Mouse (Mus musculus): Measurements from ENCODE around the gene Cdc37. TPM values are rescaled to one million over a fixed set of nuclear protein-coding genes. Genes with fewer than 3 reads are reported as not detected.

Gene Cdc37
- polyA plus RNA-seq, 1 experiment from 2014 or later = 259 TPM

GRCm38 (mm10) chr9:21107607-21108237, 42.1 kb downstream of the Cdc37 start:
- Histone ChIP-seq H3K9ac (ENCODE audit: low read depth, low read length) (no peak overlapping the region), H3K27me3 (replicated peaks; ENCODE audit: control insufficient read depth, insufficient read depth, low read length) (no peaks in the 10 kb centered on the region), H3K36me3 (ENCODE audit: control insufficient read depth, insufficient read depth, low read length) (peaks cover 26% of the 10 kb centered on the region; the same call in 1 of the 2 replicates), H3K27ac (replicated peaks; ENCODE audit: low read depth, low read length) (no peak overlapping the region), H3K9me3 (ENCODE audit: control insufficient read depth, low read length) (no peaks in the 10 kb centered on the region), H3K4me3 (ENCODE audit: low read depth, low read length) (no peak overlapping the region), H3K4me2 (ENCODE audit: low read depth, low read length) (no peak overlapping the region), H3K4me1 (ENCODE audit: control insufficient read depth, insufficient read depth, low read length) (no peaks in the 10 kb centered on the region)
- 45% methylated on average over 23 of the region's 23 CpGs for WGBS
- no peak for ATAC-seq (ENCODE audit: low read depth)
- no peak for DNase-seq (ENCODE audit: low spot score)

GRCm38 (mm10) chr9:21105760-21106564, 43.8 kb downstream of the Cdc37 start:
- no peak overlapping the region for H3K4me3 ChIP-seq (ENCODE audit: low read depth, low read length)
- WGBS = 69% methylated on average over 5 of the region's 5 CpGs
- no peak overlapping the region for H3K4me2 ChIP-seq (ENCODE audit: low read depth, low read length)
- no peak overlapping the region for H3K9ac ChIP-seq (ENCODE audit: low read depth, low read length)
- no peaks in the 10 kb centered on the region for H3K4me1 ChIP-seq (ENCODE audit: control insufficient read depth, insufficient read depth, low read length)
- ATAC-seq (ENCODE audit: low read depth) (no peak), DNase-seq (ENCODE audit: low spot score) (no peak)
- no peak overlapping the region for H3K27ac ChIP-seq (replicated peaks; ENCODE audit: low read depth, low read length)
- no peaks in the 10 kb centered on the region for H3K27me3 ChIP-seq (replicated peaks; ENCODE audit: control insufficient read depth, insufficient read depth, low read length)
- peaks cover 26% of the 10 kb centered on the region; the same call in 1 of the 2 replicates for H3K36me3 ChIP-seq (ENCODE audit: control insufficient read depth, insufficient read depth, low read length)
- H3K9me3 ChIP-seq (ENCODE audit: control insufficient read depth, low read length) = no peaks in the 10 kb centered on the region

- 86% methylated on average over 6 of the region's 6 CpGs for WGBS
- H3K4me3 ChIP-seq (ENCODE audit: low read depth, low read length) = no peak overlapping the region
- DNase-seq (ENCODE audit: low spot score) (no peak), ATAC-seq (ENCODE audit: low read depth) (no peak)
- peaks cover 20% of the 10 kb centered on the region; the same call in 1 of the 2 replicates for H3K36me3 ChIP-seq (ENCODE audit: control insufficient read depth, insufficient read depth, low read length)
- no peak overlapping the region for H3K4me2 ChIP-seq (ENCODE audit: low read depth, low read length)
- no peaks in the 10 kb centered on the region for H3K27me3 ChIP-seq (replicated peaks; ENCODE audit: control insufficient read depth, insufficient read depth, low read length)
- H3K27ac ChIP-seq (replicated peaks; ENCODE audit: low read depth, low read length) = no peak overlapping the region
- H3K4me1 ChIP-seq (ENCODE audit: control insufficient read depth, insufficient read depth, low read length) = no peaks in the 10 kb centered on the region
- no peaks in the 10 kb centered on the region for H3K9me3 ChIP-seq (ENCODE audit: control insufficient read depth, low read length)
- no peak overlapping the region for H3K9ac ChIP-seq (ENCODE audit: low read depth, low read length)
Measured at GRCm38 (mm10) chr9:21104814-21105213, 45.0 kb downstream of the Cdc37 start.

GRCm38 (mm10) chr9:21102076-21102475, 47.7 kb downstream of the Cdc37 start:
- DNase-seq (ENCODE audit: low spot score) = no peak
- Histone ChIP-seq H3K36me3 (ENCODE audit: control insufficient read depth, insufficient read depth, low read length) (peaks cover 13% of the 10 kb centered on the region; the same call in 1 of the 2 replicates), H3K4me2 (ENCODE audit: low read depth, low read length) (no peak overlapping the region), H3K9ac (ENCODE audit: low read depth, low read length) (no peak overlapping the region), H3K27ac (replicated peaks; ENCODE audit: low read depth, low read length) (no peak overlapping the region), H3K9me3 (ENCODE audit: control insufficient read depth, low read length) (no peaks in the 10 kb centered on the region), H3K4me3 (ENCODE audit: low read depth, low read length) (no peak overlapping the region), H3K27me3 (replicated peaks; ENCODE audit: control insufficient read depth, insufficient read depth, low read length) (no peaks in the 10 kb centered on the region), H3K4me1 (ENCODE audit: control insufficient read depth, insufficient read depth, low read length) (no peaks in the 10 kb centered on the region)
- no peak for ATAC-seq (ENCODE audit: low read depth)
- 89% methylated on average over 2 of the region's 2 CpGs for WGBS

- Histone ChIP-seq H3K9me3 (ENCODE audit: control insufficient read depth, low read length) (no peaks in the 10 kb centered on the region), H3K4me1 (ENCODE audit: control insufficient read depth, insufficient read depth, low read length) (no peaks in the 10 kb centered on the region), H3K36me3 (ENCODE audit: control insufficient read depth, insufficient read depth, low read length) (peaks cover 6% of the 10 kb centered on the region; the same call in 1 of the 2 replicates), H3K27ac (replicated peaks; ENCODE audit: low read depth, low read length) (no peak overlapping the region), H3K4me2 (ENCODE audit: low read depth, low read length) (no peak overlapping the region; the same call in 1 of the 2 replicates), H3K27me3 (replicated peaks; ENCODE audit: control insufficient read depth, insufficient read depth, low read length) (no peaks in the 10 kb centered on the region), H3K4me3 (ENCODE audit: low read depth, low read length) (no peak overlapping the region), H3K9ac (ENCODE audit: low read depth, low read length) (peak overlapping the region; percentile 20; the same call in 1 of the 2 replicates)
- DNase-seq (ENCODE audit: low spot score) (no peak), ATAC-seq (ENCODE audit: low read depth) (peak; percentile 26; the same call in 1 of the 2 replicates)
- WGBS = 43% methylated on average over 15 of the region's 15 CpGs
Measured at GRCm38 (mm10) chr9:21100447-21101161, 49.2 kb downstream of the Cdc37 start.

GRCm38 (mm10) chr9:21097793-21098192, 52.0 kb downstream of the Cdc37 start:
- H3K27ac ChIP-seq (replicated peaks; ENCODE audit: low read depth, low read length) = no peak overlapping the region
- H3K9me3 ChIP-seq (ENCODE audit: control insufficient read depth, low read length) = no peaks in the 10 kb centered on the region
- no peak overlapping the region for H3K4me3 ChIP-seq (ENCODE audit: low read depth, low read length)
- H3K9ac ChIP-seq (ENCODE audit: low read depth, low read length) = no peak overlapping the region
- WGBS = 81% methylated on average over 8 of the region's 8 CpGs
- DNase-seq (ENCODE audit: low spot score) = no peak
- H3K36me3 ChIP-seq (ENCODE audit: control insufficient read depth, insufficient read depth, low read length) = no peaks in the 10 kb centered on the region
- H3K27me3 ChIP-seq (replicated peaks; ENCODE audit: control insufficient read depth, insufficient read depth, low read length) = no peaks in the 10 kb centered on the region
- no peak overlapping the region for H3K4me2 ChIP-seq (ENCODE audit: low read depth, low read length)
- ATAC-seq (ENCODE audit: low read depth) = no peak
- no peaks in the 10 kb centered on the region for H3K4me1 ChIP-seq (ENCODE audit: control insufficient read depth, insufficient read depth, low read length)

GRCm38 (mm10) chr9:21095958-21096357, 53.8 kb downstream of the Cdc37 start:
- no peaks in the 10 kb centered on the region for H3K27me3 ChIP-seq (replicated peaks; ENCODE audit: control insufficient read depth, insufficient read depth, low read length)
- no peaks in the 10 kb centered on the region for H3K4me1 ChIP-seq (ENCODE audit: control insufficient read depth, insufficient read depth, low read length)
- no peaks in the 10 kb centered on the region for H3K36me3 ChIP-seq (ENCODE audit: control insufficient read depth, insufficient read depth, low read length)
- no peaks in the 10 kb centered on the region for H3K9me3 ChIP-seq (ENCODE audit: control insufficient read depth, low read length)
- DNase-seq (ENCODE audit: low spot score) (no peak), ATAC-seq (ENCODE audit: low read depth) (no peak)
- no peak overlapping the region for H3K9ac ChIP-seq (ENCODE audit: low read depth, low read length)
- H3K4me2 ChIP-seq (ENCODE audit: low read depth, low read length) = no peak overlapping the region
- WGBS = 82% methylated on average over 4 of the region's 4 CpGs
- no peak overlapping the region for H3K4me3 ChIP-seq (ENCODE audit: low read depth, low read length)
- H3K27ac ChIP-seq (replicated peaks; ENCODE audit: low read depth, low read length) = no peak overlapping the region

GRCm38 (mm10) chr9:21093423-21093822, 56.4 kb downstream of the Cdc37 start:
- Histone ChIP-seq H3K36me3 (ENCODE audit: control insufficient read depth, insufficient read depth, low read length) (peaks cover 20% of the 10 kb centered on the region), H3K4me1 (ENCODE audit: control insufficient read depth, insufficient read depth, low read length) (peaks cover 6% of the 10 kb centered on the region), H3K27me3 (replicated peaks; ENCODE audit: control insufficient read depth, insufficient read depth, low read length) (no peaks in the 10 kb centered on the region), H3K9ac (ENCODE audit: low read depth, low read length) (no peak overlapping the region), H3K4me2 (ENCODE audit: low read depth, low read length) (no peak overlapping the region), H3K27ac (replicated peaks; ENCODE audit: low read depth, low read length) (no peak overlapping the region), H3K4me3 (ENCODE audit: low read depth, low read length) (no peak overlapping the region), H3K9me3 (ENCODE audit: control insufficient read depth, low read length) (no peaks in the 10 kb centered on the region)
- DNase-seq (ENCODE audit: low spot score) (no peak), ATAC-seq (ENCODE audit: low read depth) (no peak)
- 93% methylated on average over 9 of the region's 9 CpGs for WGBS
